Mouse (Mus musculus): ENCODE results near the gene Arglu1.

Gene Arglu1

GRCm38 (mm10) chr8:8621236-8621917 lies 68.9 kb downstream of the Arglu1 start:
- DNase-seq (ENCODE audit: low read depth, low spot score), result no peak

GRCm38 (mm10) chr8:8620536-8620935 lies 69.8 kb downstream of the Arglu1 start:
- no peak for DNase-seq (ENCODE audit: low read depth, low spot score)

GRCm38 (mm10) chr8:8619221-8620194 lies 70.8 kb downstream of the Arglu1 start:
- DNase-seq (ENCODE audit: low read depth, low spot score), result no peak

Data from skeletal muscle tissue, adult 2 months (tissue).